Mouse (Mus musculus) liver, embryonic 14.5 days (tissue): ENCODE data around the gene Kcnq2.

ENCODE experiments used
- CTCF ChIP-seq: IDR thresholded peaks from 2 replicates; pipeline ENCODE4 v1.5.1; 2016; ENCODE audit warnings: antibody characterized with exemption, low read depth, control low read depth
- EP300 ChIP-seq: IDR thresholded peaks from 2 replicates; pipeline ENCODE4 v1.6.1; 2016; ENCODE audit warnings: antibody characterized with exemption, low read depth

DNA sequence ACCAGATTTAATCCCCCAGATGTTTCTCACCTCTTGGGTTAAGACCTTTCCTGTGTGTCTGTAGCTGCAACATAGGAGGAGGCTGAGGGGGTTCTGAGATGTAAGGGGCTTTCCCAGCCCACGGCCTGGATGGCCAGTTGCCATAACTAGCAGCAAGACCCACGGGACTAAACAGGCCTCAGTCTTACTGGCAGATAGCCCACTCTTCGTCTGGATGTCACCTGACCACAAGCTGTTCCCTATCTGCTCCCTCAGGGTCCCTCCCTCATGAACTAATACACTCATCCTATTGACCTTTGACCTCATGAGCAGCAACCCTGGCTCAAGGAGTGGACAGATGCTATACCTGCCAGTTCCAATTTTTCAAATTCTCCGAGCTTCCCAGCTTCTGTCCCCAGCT lies 51.2 kb downstream of the Kcnq2 start:
- TF ChIP-seq CTCF (no peak), EP300 (no peak)
